Mouse (Mus musculus) adrenal gland, postnatal 36 days (tissue): Measurements from ENCODE around the gene Socs3. TPM values are rescaled to one million over a fixed set of nuclear protein-coding genes. Genes with fewer than 3 reads are reported as not detected.

ENCODE experiments used
- DNase-seq, 2 experiments: peaks; one replicate each; pipeline ENCODE4 v3.0.0; 2021; ENCODE audit warnings: mixed read lengths in 1 of 2
- total RNA-seq, 2 experiments: library from RNA; stranded (reverse); gene quantifications; 2 replicates each; pipeline ENCODE4 v1.2.3; 2021

Gene Socs3
- total RNA-seq, 2 experiments from 2014 or later: 6.6 to 17.5 TPM

DNA sequence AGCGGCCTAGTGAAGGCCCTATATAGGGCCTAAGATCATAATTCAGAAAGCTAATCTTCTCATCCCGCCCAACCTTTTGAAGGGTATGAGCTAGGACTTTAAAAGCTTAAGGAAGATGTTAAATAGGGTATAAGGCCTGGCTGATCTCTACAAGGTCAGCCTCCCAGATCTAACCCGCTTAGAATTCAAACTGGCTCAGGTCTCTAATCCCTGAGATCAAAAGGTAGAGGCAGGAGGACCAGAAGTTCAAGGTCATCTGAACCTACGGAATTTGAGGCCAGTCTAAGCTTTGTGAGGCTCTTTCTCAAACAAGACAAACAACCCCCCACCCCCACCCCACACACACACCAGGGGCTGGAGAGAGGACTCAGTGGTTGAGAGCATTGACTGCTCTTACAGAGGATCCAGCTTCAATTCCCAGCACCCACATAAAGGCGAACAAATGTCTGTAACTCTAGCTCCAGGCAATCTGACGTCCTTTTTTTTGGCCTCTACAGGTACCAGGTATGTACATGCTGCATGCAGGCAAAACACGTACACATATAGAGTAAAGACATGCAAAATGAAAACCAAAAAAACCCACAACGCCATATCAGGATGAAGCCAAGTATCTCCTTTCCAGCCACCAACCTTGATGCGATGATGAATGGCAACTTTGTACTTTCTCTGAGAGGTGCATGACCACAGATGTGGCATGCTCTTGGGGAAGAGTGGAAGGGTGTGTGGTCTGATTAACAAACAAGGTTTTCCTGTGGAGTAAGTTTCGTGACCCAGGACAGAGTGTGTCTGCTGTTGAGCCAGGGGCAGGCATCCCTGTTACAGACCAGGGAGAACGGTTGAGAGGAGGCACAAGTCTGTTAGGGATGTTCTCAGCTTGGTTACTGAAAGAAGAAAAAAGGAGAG lies 3.1 kb upstream of the Socs3 start:
- no peak for DNase-seq

GRCm38 (mm10) chr11:117971646-117972242 lies 1.9 kb upstream of the Socs3 start:
- no peak for DNase-seq

- no peak for DNase-seq
These were observed 1.3 kb upstream of the Socs3 start for GRCm38 (mm10) chr11:117971100-117971499.

DNA sequence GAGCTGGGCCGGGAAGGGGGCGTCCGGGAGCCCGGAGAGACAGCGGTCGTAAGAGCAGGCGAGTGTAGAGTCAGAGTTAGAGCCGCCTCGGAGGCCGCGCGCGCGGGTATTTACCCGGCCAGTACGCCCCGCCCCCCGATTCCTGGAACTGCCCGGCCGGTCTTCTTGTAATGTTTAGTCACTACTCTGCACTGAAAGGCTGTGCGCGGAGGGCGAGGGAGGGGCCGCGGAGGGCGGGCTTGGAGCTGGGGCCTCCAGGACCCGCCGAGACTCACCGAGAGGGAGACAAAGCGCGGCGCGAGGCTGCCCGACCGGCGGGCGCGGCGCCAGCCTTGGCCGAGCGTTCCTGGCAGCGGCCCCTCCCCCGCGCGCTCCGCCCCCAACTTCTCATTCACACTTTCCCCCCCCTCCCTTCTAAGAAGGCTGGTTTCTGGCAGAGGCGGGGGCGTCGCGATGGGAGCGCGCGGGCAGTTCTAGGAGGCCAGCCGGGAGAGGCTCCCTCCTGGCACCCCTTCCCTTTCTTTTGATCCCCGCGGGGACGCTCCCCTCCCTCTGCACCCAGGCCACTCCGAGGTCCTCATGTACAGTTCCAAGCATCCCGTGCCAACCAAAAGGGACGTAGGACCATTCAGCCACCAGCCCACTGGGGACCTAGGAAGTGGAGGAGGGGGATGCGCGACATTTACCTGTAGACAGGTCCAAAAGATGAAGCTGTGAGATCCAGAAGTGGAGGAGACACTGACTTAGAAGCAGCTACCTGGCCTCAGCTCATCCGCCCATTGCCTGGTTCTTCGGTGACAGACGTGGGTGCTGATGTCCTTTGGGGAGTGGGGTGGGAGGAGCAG lies 525 bp downstream of the Socs3 start:
- peak; percentile 99 for DNase-seq

DNA sequence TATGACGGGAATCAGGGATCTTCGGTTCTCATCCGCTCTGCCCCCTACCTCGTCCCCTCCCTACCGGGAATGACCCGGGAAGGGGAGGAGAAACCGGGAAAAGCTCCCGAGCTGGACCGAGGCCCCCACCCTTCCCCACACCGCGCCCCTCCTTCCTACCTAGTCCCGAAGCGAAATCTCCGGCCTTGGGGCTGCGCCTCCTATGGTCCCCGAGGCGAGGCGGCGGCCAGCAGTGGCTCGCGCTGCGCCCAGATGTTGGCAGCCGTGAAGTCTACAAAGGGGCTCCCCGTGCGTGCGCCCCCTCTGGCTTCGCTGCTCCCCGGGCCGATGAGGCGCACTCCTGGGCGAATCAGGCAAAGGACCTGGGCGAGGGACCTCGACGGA lies 1.1 kb downstream of the Socs3 start:
- peak in 1 of 2 experiments; percentile 69 for DNase-seq

- DNase-seq: peak; percentile 49 to 56
These were observed 1.7 kb downstream of the Socs3 start for GRCm38 (mm10) chr11:117968016-117968671.

DNA sequence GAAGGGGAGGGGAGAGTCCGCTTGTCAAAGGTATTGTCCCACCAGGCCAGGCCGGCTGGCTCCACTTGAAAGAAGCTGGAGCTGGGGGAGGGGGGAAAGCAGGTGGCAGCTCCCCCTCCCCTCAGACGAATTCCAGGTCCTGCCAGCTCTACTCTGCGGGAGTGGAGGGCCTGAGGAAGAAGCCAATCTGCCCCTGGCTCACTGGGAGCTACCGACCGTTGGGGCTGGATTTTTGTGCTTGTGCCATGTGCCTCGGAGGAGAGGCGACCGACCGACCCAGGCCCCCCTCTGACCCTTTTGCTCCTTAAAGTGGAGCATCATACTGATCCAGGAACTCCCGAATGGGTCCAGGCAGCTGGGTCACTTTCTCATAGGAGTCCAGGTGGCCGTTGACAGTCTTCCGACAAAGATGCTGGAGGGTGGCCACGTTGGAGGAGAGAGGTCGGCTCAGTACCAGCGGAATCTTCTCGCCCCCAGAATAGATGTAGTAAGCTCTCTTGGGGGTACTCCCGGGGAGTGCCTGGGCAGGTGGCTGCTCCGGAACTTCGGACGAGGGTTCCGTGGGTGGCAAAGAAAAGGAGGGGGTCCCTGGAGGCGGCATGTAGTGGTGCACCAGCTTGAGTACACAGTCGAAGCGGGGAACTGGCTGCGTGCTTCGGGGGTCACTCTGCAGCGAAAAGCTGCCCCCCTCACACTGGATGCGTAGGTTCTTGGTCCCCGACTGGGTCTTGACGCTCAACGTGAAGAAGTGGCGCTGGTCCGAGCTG lies 2.4 kb downstream of the Socs3 start:
- DNase-seq: no peak

DNA sequence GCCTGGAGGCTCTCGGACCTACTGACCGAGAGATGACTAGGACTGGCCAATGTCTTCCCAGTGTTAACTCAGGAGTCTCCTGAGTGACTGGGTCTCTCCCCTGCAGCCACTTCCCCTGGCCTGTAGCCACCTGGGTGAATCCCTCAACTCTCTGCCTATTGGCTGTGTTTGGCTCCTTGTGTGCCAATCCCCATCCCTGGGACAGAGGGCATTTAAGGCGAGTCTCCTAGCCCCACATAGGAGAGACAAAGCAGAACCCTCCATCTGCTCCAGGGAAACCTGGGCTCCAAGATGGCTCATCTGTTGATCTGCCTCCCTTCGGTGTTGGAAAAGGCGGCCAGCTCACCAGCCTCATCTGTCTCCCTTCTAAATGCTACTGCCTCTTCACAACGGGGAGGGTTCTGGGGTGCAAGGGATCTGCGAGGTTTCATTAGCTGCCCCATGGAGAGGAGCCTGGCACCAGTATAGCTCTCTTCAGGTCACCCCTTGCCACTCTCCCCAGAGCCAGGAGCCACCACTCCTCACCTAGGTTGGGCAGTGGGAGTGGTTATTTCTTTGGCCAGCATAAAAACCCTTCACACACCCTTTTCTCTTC lies 3.2 kb downstream of the Socs3 start:
- DNase-seq: no peak

- no peak for DNase-seq
These were observed 4.3 kb downstream of the Socs3 start for GRCm38 (mm10) chr11:117965561-117965981.

DNA sequence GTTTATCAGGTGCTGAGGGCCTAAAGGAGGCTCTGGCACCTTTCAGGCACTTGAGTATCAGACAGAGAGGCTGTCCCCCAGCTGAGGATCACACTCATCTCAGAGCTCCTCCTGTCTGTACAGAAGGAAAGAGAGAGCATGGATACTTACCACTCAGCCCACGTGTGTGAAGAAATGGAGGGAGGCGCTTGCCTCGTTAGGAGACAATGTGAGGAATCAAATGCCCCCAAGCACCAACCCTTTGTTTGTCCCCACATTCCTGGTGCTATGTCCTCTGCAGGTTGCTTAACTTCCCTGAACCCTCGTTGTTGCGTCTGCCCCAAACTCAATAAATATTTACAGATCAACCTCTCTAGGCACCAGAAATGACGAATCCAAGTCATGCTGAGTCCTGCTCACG lies 4.8 kb downstream of the Socs3 start:
- DNase-seq: no peak

DNA sequence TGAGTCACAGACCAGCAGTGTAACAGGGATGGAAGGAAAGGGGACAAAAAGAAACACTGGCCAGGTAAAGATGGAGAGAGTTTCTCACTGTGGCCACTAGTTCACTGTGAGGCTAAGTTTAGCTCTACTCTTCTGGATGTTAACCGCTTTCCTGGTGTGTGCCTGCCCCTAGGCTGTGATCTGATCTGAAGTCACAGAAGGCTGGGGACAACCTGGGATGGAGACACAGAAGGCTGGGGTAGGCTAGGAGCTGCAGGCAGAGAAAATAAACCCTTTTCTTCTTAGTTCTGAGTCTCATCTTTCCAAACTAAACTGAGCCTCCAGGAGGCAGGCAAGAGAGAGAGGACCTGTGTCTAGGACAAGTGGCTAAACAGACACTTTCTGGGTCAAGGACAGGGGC lies 5.6 kb downstream of the Socs3 start:
- DNase-seq: no peak

DNA sequence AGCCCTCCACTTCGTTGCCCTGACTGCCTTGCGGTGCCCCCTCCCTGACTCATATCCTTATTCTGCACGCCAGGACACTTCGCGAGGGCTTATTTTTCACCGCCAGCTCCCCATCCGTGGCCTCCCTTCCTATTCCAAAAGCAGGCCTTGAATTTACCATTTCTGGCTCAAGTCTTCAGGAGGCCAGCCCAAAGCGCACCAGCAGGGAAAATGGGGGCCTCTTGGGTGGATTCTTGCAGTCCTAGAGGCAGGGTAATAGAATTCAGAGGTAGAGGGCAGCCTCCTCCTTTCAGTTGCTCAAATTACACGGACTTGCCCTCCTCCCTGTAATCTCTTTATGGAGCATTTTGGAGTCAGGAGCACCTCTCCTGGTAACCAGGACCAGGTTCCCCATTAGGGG lies 6.0 kb downstream of the Socs3 start:
- no peak for DNase-seq

DNA sequence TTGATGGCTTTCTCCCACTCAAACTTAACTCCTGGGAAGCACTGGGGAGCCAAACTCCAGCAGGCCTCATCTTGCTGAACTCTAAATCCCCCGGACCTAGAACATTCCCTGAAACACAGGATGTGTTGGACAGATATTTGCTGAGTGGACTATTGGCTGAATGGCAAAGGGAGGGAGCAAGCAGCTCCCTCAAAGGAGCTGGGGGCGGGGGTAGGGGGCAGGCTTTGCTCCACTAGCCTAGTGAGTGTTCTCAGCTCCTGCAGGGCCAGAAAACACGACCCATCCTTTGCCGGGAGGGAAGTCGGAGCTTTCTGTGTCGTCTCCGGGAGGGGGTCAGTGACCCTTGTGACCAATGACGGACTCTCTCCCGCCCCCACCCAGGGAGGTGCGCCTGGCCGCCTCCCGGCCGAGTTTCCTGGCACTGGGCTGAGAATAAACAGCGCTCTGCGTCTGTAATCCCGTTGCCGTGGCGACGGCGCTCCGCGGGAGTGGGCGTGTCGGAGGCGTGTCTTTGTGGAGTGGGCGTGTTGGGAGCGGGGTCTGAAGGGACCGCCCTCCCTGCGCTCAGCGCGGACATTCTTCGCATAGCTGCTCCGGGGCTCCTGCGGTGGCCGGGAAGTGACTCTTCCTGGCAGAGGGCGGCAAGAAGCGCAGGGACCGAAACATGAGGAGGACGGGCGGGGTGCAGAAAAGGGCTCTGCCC lies 6.6 kb downstream of the Socs3 start:
- peak; percentile 98 to 100 for DNase-seq

DNA sequence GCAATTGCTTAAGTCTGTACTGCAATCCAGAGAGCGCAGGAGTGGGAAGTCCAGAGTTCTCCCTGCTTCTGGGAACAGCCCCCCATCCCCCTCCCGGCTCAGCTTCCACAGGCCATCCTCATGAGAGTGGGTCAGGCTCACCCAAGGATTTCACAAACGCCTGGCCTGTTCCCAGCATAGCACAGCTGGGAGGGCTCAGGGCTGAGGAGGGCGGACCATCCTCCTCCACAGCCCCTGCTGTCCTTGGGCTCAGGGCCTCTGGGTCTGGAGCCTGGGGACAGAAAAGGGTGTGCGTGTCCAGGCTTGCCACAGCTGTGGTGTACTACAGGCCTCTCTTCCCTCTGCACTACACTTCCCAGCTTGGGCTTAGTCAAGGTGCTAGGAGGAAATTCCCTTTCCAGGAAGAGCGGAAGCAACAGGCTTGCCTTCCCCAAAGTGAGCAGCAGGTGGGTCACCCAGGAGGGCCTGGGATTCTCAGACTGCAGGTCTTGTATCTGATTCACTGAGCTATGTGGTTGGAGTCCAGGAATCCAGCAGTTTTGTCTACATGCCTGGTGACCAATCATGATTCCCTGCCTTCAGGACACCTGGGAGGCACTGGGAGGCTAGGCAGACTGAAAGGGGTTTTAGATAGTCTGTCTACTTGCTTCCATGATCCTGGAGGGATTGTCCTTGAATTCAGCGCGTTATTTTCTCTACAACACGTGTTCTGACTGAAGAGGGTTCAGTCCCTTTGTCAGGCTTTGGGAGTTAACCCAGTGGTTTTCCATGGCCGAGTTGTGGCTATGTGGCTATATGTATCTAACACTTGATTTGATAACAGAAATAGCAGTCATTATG lies 7.4 kb downstream of the Socs3 start:
- DNase-seq: peak; percentile 92 to 93

DNA sequence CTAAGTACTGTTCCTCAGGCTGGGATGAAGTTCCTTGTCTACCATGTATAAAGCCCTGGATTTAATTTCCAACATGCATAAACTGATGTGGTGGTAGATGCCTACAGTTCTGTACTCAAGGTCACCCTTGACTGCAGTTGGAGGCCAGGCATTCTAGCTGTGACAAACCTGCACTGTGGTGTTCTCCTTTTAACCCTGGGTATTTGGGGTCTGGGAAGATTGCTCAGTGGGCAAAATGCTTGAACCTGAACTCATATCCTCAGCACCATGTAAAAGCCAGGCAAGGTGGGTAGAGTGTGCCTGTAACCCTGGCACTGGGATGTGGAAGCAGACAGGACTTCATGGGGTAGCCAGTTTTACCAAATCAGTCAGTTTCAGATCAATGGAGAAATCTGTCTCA lies 9.2 kb downstream of the Socs3 start:
- DNase-seq: no peak

DNA sequence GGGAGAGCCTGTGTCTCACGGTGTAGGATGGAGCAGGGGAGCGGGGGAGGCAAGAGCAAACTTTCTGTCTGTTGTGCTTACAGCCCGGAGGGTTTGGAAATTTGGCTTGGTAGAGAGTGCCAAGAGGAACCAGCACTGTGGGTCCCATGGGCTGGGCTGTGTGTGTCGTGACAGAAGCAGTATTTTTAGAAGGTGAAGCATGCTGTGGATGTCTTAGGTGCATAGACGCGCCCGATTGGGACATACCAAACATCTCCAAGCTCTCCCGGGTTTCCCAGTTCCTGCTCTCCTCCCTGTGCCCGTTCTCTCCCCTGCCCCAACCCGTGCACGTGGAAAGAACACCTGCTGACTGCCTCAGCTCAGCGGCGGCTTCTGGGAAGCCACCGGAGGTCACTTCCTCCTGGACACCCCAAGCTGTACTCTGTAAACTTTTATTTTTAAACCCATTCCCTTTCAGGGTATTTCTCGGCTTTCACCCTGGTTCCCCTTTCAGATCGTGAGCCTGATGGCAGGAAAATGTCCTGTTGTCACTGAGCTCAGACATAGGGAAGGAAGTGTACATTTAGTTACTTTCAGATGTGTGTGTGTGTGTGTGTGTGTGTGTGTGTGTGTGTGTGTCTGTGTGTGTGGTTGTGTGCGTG lies 10.0 kb downstream of the Socs3 start:
- no peak for DNase-seq

- peak; percentile 46 to 73 for DNase-seq
These were observed 10.7 kb downstream of the Socs3 start for GRCm38 (mm10) chr11:117959166-117959565.

- peak; percentile 81 to 89 for DNase-seq
These were observed 11.7 kb downstream of the Socs3 start for GRCm38 (mm10) chr11:117958197-117958596.

DNA sequence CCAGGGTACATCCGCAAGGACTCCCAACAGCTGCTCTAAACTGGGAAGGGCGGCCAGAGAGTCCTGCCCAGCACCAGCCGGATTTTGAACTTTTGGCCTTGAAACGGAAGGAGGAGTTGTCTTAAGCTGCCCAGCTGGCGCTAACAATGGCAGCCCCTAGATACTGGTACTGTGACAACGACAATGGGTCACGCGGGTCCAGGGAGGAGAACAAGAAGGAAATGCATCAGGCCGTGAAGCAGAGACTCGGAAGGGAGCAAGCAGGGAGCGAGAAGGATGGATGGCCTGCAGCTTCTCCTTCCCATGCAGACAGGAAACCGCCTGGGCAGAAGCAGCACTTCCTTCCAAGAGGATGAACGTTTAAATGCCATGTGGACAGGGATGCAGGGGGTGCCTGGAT lies 14.2 kb downstream of the Socs3 start:
- peak; percentile 42 to 52 for DNase-seq
